Mouse (Mus musculus) liver, postnatal 0 days (tissue): ENCODE measurements around the gene Bcr.

Experiments used
- CTCF ChIP-seq: sonication (generic); IDR thresholded peaks from 2 replicates; pipeline ENCODE4 v1.5.1; 2016; ENCODE audit warnings: antibody characterized with exemption, low read depth
- EP300 ChIP-seq: IDR thresholded peaks from 2 replicates; pipeline ENCODE4 v1.6.1; 2016; ENCODE audit warnings: antibody characterized with exemption, low read depth, mild to moderate bottlenecking

- TF ChIP-seq CTCF = no peak
- no peak for TF ChIP-seq EP300
Measured at GRCm38 (mm10) chr10:75116842-75117457, 56.6 kb downstream of the Bcr start.
